Mouse (Mus musculus): Measurements from ENCODE around the gene Serpinb2. TPM values are rescaled to one million over a fixed set of nuclear protein-coding genes. Genes with fewer than 3 reads are reported as not detected.

The Serpinb2 gene
- total and polyA plus RNA-seq, 3 experiments: 0.48 to 0.68 (median 0.50) TPM

DNA sequence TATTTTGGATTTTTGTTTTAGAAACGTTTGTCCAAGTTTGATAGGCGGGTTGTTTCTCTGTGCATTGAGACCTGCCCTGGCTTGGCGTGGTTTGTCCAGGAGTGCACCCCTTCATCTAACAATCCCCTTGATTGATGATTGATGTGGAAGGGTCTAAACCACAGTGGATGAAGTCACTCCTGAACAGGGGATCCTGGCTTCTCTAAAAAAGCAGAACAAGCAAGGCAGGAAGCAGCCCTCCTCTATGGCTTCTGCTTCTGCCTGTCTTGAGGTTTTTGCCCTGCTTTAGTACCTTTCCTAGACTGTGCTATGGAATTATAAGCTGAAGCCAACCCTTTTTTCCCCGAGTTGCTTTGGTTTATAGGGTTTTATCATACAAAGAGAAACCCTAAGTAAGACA lies 14.4 kb downstream of the Serpinb2 start:
- no peaks in the 10 kb centered on the region for H3K4me1 ChIP-seq (ENCODE audit: control insufficient read depth, insufficient read depth, low read length)
- intact Hi-C loops (cut with DNase I): no loop called here
- no peaks in the 10 kb centered on the region for H3K79me2 ChIP-seq (replicated peaks; ENCODE audit: control insufficient read depth, insufficient read depth, low read length)
- no peaks in the 10 kb centered on the region for H3K27me3 ChIP-seq (ENCODE audit: control insufficient read depth, insufficient read depth, low read length)
- DNase-seq: no peak
- H3K27ac ChIP-seq: no peak overlapping the region
- TF ChIP-seq POLR2A (IDR thresholded peaks at IDR 0.05; ENCODE audit: insufficient read depth, low read depth, low read length) (no peak), CTCF (IDR thresholded peaks at IDR 0.05) (no peak), EP300 (IDR thresholded peaks at IDR 0.05; ENCODE audit: insufficient read depth, low read depth, low read length) (no peak)
- H3K4me3 ChIP-seq: no peak overlapping the region
- 59% methylated on average over 4 of the region's 4 CpGs for WGBS
- no peaks in the 10 kb centered on the region for H3K36me3 ChIP-seq (ENCODE audit: control insufficient read depth, insufficient read depth, low read length)
- no peak overlapping the region for H3K9ac ChIP-seq (ENCODE audit: low read depth, low read length)

DNA sequence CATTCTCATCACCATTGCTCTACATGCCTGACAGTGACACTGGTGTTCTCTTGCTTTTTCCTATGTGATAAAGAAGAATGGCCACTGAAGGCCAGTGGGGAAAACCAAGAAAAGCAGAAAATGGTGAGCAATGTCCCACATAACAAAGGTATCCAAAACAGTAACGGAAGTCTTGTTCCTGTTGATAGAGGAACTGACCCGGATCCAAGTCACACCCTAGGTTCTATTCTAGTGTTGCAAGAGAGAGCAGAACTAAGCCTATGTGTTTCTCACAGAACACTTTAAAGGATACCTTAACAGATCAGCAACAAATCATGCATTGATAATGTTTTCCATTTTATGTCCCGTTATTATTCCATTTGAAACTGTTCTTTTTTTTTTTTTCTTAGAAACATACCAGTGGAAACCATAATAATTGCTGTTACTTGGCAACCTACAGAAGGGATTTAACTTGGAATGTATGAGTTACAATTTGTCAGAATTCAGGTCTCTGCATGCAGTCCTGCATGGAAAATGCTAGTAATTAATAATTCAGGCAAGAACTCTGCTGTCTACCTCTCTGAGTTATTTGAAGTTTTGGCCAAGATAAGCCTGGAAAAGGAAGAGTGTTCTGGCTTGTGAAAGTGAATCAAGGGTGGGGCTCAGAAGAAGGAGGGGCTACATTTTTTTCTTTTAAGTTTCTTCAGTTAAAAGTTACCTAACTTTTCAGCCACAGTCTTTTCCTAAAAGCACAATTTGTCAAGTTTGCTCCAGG lies 17.3 kb downstream of the Serpinb2 start:
- Histone ChIP-seq H3K27me3 (ENCODE audit: control insufficient read depth, insufficient read depth, low read length) (no peaks in the 10 kb centered on the region), H3K4me3 (no peak overlapping the region), H3K36me3 (ENCODE audit: control insufficient read depth, insufficient read depth, low read length) (no peaks in the 10 kb centered on the region), H3K9ac (ENCODE audit: low read depth, low read length) (no peak overlapping the region), H3K79me2 (replicated peaks; ENCODE audit: control insufficient read depth, insufficient read depth, low read length) (no peaks in the 10 kb centered on the region), H3K27ac (no peak overlapping the region), H3K4me1 (ENCODE audit: control insufficient read depth, insufficient read depth, low read length) (no peaks in the 10 kb centered on the region)
- intact Hi-C loops (cut with DNase I): no loop called here
- 54% methylated on average over 3 of the region's 3 CpGs for WGBS
- DNase-seq: no peak
- TF ChIP-seq EP300 (IDR thresholded peaks at IDR 0.05; ENCODE audit: insufficient read depth, low read depth, low read length) (no peak), POLR2A (IDR thresholded peaks at IDR 0.05; ENCODE audit: insufficient read depth, low read depth, low read length) (no peak), CTCF (IDR thresholded peaks at IDR 0.05) (no peak)

DNA sequence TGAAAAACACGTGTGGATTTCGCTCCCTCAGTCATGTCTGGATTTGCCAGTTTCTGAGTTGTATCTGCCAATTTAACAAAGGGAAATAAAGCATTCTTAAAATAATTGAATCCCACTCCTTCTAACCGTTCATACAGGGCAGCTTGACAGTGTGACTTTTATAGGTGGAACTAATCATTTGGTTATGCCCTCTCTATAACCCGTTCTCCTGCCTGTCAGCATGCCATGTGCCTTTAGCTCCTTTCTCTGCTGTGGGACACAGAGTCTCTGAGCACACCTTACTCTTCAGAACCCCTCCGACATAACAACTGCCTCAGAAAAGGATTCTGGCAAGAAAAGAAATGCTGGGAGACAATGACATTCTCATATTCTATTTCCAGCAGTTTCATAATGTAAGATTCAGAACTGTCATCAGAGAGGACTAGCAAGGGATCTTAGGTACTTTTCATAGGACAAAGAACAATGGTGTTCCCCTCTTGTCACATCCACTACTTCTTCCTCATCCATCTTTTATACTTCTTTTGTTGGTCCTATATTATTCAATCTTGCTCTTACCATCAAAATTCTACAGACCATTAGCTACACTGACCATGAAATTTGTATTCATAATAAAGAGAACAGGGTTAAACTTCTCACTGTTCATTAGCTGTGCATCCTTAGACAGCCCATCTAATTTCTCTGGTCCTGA lies 18.3 kb downstream of the Serpinb2 start:
- H3K4me3 ChIP-seq: no peak overlapping the region
- 74% methylated on average over 5 of the region's 5 CpGs for WGBS
- DNase-seq: no peak
- no peaks in the 10 kb centered on the region for H3K36me3 ChIP-seq (ENCODE audit: control insufficient read depth, insufficient read depth, low read length)
- no peaks in the 10 kb centered on the region for H3K4me1 ChIP-seq (ENCODE audit: control insufficient read depth, insufficient read depth, low read length)
- H3K27me3 ChIP-seq (ENCODE audit: control insufficient read depth, insufficient read depth, low read length): no peaks in the 10 kb centered on the region
- no peak overlapping the region for H3K27ac ChIP-seq
- no peak overlapping the region for H3K9ac ChIP-seq (ENCODE audit: low read depth, low read length)
- intact Hi-C loops (cut with DNase I): no loop called here
- TF ChIP-seq POLR2A (IDR thresholded peaks at IDR 0.05; ENCODE audit: insufficient read depth, low read depth, low read length): no peak
- no peak for TF ChIP-seq CTCF (IDR thresholded peaks at IDR 0.05)
- no peak for TF ChIP-seq EP300 (IDR thresholded peaks at IDR 0.05; ENCODE audit: insufficient read depth, low read depth, low read length)
- no peaks in the 10 kb centered on the region for H3K79me2 ChIP-seq (replicated peaks; ENCODE audit: control insufficient read depth, insufficient read depth, low read length)

DNA sequence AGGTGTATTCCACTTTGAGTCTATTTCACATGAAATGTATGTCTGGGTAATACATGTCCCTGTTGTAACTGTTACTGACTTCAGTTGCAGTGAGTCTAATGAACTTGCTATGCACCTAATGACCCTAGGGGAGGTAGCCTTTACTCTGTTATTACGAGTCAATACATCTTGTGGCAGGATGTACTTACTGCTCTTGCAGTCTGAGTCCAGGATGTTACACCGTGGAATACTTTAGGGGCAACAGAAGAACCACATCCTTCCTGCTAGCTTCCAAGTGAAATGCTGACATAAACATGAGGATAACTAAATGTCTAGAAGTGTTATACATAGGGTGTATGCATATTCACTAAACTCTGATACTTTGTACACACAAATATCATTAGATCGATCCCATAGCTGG lies 22.5 kb downstream of the Serpinb2 start:
- no peaks in the 10 kb centered on the region for H3K79me2 ChIP-seq (replicated peaks; ENCODE audit: control insufficient read depth, insufficient read depth, low read length)
- 43% methylated on average over 3 of the region's 3 CpGs for WGBS
- H3K4me3 ChIP-seq: no peak overlapping the region
- H3K4me1 ChIP-seq (ENCODE audit: control insufficient read depth, insufficient read depth, low read length): no peaks in the 10 kb centered on the region
- DNase-seq: no peak
- intact Hi-C loops (cut with DNase I): no loop called here
- no peaks in the 10 kb centered on the region for H3K27me3 ChIP-seq (ENCODE audit: control insufficient read depth, insufficient read depth, low read length)
- H3K36me3 ChIP-seq (ENCODE audit: control insufficient read depth, insufficient read depth, low read length): no peaks in the 10 kb centered on the region
- TF ChIP-seq EP300 (IDR thresholded peaks at IDR 0.05; ENCODE audit: insufficient read depth, low read depth, low read length): no peak
- TF ChIP-seq POLR2A (IDR thresholded peaks at IDR 0.05; ENCODE audit: insufficient read depth, low read depth, low read length): no peak
- TF ChIP-seq CTCF (IDR thresholded peaks at IDR 0.05): no peak
- no peak overlapping the region for H3K27ac ChIP-seq
- no peak overlapping the region for H3K9ac ChIP-seq (ENCODE audit: low read depth, low read length)

DNA sequence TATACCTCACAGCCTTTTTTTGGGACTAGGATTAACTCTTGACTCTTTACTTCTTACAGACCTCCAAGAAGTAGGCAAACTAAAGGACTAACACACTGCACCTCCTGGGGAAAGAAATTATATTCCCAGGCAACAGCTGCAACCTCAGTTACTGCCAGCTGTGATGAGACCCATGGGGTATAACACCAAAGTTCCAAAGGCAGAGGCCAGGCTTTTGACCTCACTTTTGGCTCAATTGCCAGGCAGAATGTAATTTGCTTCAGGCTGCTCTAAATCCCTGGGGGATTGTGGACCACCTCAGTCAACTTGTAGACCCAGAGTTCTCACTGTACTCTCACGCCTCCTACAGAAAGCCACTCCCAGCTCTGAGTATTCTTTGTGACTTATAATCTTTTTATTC lies 26.2 kb downstream of the Serpinb2 start:
- Histone ChIP-seq H3K36me3 (ENCODE audit: control insufficient read depth, insufficient read depth, low read length) (no peaks in the 10 kb centered on the region), H3K9ac (ENCODE audit: low read depth, low read length) (no peak overlapping the region), H3K79me2 (replicated peaks; ENCODE audit: control insufficient read depth, insufficient read depth, low read length) (no peaks in the 10 kb centered on the region), H3K4me1 (ENCODE audit: control insufficient read depth, insufficient read depth, low read length) (no peaks in the 10 kb centered on the region), H3K27me3 (ENCODE audit: control insufficient read depth, insufficient read depth, low read length) (no peaks in the 10 kb centered on the region), H3K27ac (no peak overlapping the region), H3K4me3 (no peak overlapping the region)
- 66% methylated on average over 1 of the region's 1 CpGs for WGBS
- DNase-seq: no peak
- TF ChIP-seq CTCF (IDR thresholded peaks at IDR 0.05): no peak
- TF ChIP-seq POLR2A (IDR thresholded peaks at IDR 0.05; ENCODE audit: insufficient read depth, low read depth, low read length): no peak
- TF ChIP-seq EP300 (IDR thresholded peaks at IDR 0.05; ENCODE audit: insufficient read depth, low read depth, low read length): no peak
- intact Hi-C loops (cut with DNase I): no loop called here

DNA sequence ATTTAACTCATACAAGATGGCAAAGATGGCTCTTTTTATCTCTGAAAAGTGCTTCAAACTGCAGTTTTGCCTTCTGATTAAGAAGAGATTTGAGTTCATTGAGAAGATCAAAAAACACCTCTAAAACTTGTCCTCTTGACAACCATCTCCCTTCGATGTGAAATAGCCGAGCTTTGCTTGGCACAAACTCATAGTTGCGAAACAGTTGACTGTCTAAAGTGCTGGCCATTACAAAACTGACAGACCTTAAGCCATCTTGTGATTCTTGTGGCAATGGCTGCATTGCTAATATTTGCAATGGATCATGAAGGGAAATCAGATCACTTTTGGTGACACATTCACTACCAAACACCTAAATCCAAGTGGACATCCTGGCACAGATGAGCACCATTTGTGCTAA lies 48.3 kb downstream of the Serpinb2 start:
- 73% methylated on average over 3 of the region's 3 CpGs for WGBS
- Histone ChIP-seq H3K36me3 (ENCODE audit: control insufficient read depth, insufficient read depth, low read length) (no peaks in the 10 kb centered on the region), H3K27ac (no peak overlapping the region), H3K27me3 (ENCODE audit: control insufficient read depth, insufficient read depth, low read length) (no peaks in the 10 kb centered on the region), H3K79me2 (replicated peaks; ENCODE audit: control insufficient read depth, insufficient read depth, low read length) (no peaks in the 10 kb centered on the region), H3K4me3 (no peak overlapping the region), H3K9ac (ENCODE audit: low read depth, low read length) (no peak overlapping the region), H3K4me1 (ENCODE audit: control insufficient read depth, insufficient read depth, low read length) (no peaks in the 10 kb centered on the region)
- DNase-seq: no peak
- TF ChIP-seq CTCF (IDR thresholded peaks at IDR 0.05) (no peak), EP300 (IDR thresholded peaks at IDR 0.05; ENCODE audit: insufficient read depth, low read depth, low read length) (no peak), POLR2A (IDR thresholded peaks at IDR 0.05; ENCODE audit: insufficient read depth, low read depth, low read length) (no peak)
- intact Hi-C loops (cut with DNase I): no loop called here

Data from heart, adult 2 months (tissue).